Mouse (Mus musculus): ENCODE results near the gene Ptrh1. TPM values are rescaled to one million over a fixed set of nuclear protein-coding genes. Genes with fewer than 3 reads are reported as not detected.

Gene Ptrh1
- polyA plus RNA-seq, 1 experiment from 2014 or later, result 3.7 TPM

GRCm38 (mm10) chr2:32734933-32735332, 40.7 kb upstream of the Ptrh1 start:
- H3K27me3 ChIP-seq (ENCODE audit: control insufficient read depth, insufficient read depth, low read length), result no peaks in the 10 kb centered on the region
- H3K4me3 ChIP-seq (ENCODE audit: low read depth, low read length), result no peak overlapping the region
- 37% methylated on average over 4 of the region's 4 CpGs for WGBS (ENCODE audit: insufficient replicate concordance)
- peaks cover 24% of the 10 kb centered on the region for H3K4me1 ChIP-seq (ENCODE audit: control insufficient read depth, insufficient read depth, low read length)
- no peaks in the 10 kb centered on the region for H3K36me3 ChIP-seq (ENCODE audit: control insufficient read depth, insufficient read depth, low read length)
- ATAC-seq (replicated peaks; ENCODE audit: insufficient number of reproducible peaks, low FRiP score, low TSS enrichment), result peak; percentile 49; the same call in 1 of the 2 replicates
- H3K27ac ChIP-seq (ENCODE audit: low read depth, low read length), result peak overlapping the region; percentile 72
- no peak overlapping the region for H3K9ac ChIP-seq (ENCODE audit: low read depth, low read length)
- peak overlapping the region; percentile 6 for H3K4me2 ChIP-seq
- H3K9me3 ChIP-seq (replicated peaks; ENCODE audit: control insufficient read depth, low read length), result no peaks in the 10 kb centered on the region

GRCm38 (mm10) chr2:32736306-32736829, 39.2 kb upstream of the Ptrh1 start:
- no peak overlapping the region for H3K9ac ChIP-seq (ENCODE audit: low read depth, low read length)
- WGBS (ENCODE audit: insufficient replicate concordance), result 36% methylated on average over 3 of the region's 3 CpGs
- ATAC-seq (replicated peaks; ENCODE audit: insufficient number of reproducible peaks, low FRiP score, low TSS enrichment), result no peak
- H3K27me3 ChIP-seq (ENCODE audit: control insufficient read depth, insufficient read depth, low read length), result peaks cover 7% of the 10 kb centered on the region
- no peak overlapping the region for H3K4me2 ChIP-seq
- H3K27ac ChIP-seq (ENCODE audit: low read depth, low read length), result no peak overlapping the region
- no peaks in the 10 kb centered on the region for H3K36me3 ChIP-seq (ENCODE audit: control insufficient read depth, insufficient read depth, low read length)
- H3K9me3 ChIP-seq (replicated peaks; ENCODE audit: control insufficient read depth, low read length), result no peaks in the 10 kb centered on the region
- H3K4me3 ChIP-seq (ENCODE audit: low read depth, low read length), result no peak overlapping the region
- peaks cover 22% of the 10 kb centered on the region for H3K4me1 ChIP-seq (ENCODE audit: control insufficient read depth, insufficient read depth, low read length)

GRCm38 (mm10) chr2:32737008-32737407, 38.6 kb upstream of the Ptrh1 start:
- Histone ChIP-seq H3K4me3 (ENCODE audit: low read depth, low read length) (no peak overlapping the region), H3K27me3 (ENCODE audit: control insufficient read depth, insufficient read depth, low read length) (peaks cover 13% of the 10 kb centered on the region), H3K4me2 (no peak overlapping the region), H3K36me3 (ENCODE audit: control insufficient read depth, insufficient read depth, low read length) (no peaks in the 10 kb centered on the region), H3K4me1 (ENCODE audit: control insufficient read depth, insufficient read depth, low read length) (peaks cover 28% of the 10 kb centered on the region), H3K27ac (ENCODE audit: low read depth, low read length) (no peak overlapping the region), H3K9me3 (replicated peaks; ENCODE audit: control insufficient read depth, low read length) (no peaks in the 10 kb centered on the region), H3K9ac (ENCODE audit: low read depth, low read length) (no peak overlapping the region)
- ATAC-seq (replicated peaks; ENCODE audit: insufficient number of reproducible peaks, low FRiP score, low TSS enrichment), result no peak
- 47% methylated on average over 6 of the region's 6 CpGs for WGBS (ENCODE audit: insufficient replicate concordance)

GRCm38 (mm10) chr2:32739311-32739710, 36.3 kb upstream of the Ptrh1 start:
- Histone ChIP-seq H3K27ac (ENCODE audit: low read depth, low read length) (no peak overlapping the region), H3K27me3 (ENCODE audit: control insufficient read depth, insufficient read depth, low read length) (peaks cover 27% of the 10 kb centered on the region), H3K9me3 (replicated peaks; ENCODE audit: control insufficient read depth, low read length) (no peaks in the 10 kb centered on the region), H3K4me1 (ENCODE audit: control insufficient read depth, insufficient read depth, low read length) (peaks cover 24% of the 10 kb centered on the region), H3K4me3 (ENCODE audit: low read depth, low read length) (no peak overlapping the region), H3K36me3 (ENCODE audit: control insufficient read depth, insufficient read depth, low read length) (no peaks in the 10 kb centered on the region), H3K4me2 (no peak overlapping the region), H3K9ac (ENCODE audit: low read depth, low read length) (no peak overlapping the region)
- ATAC-seq (replicated peaks; ENCODE audit: insufficient number of reproducible peaks, low FRiP score, low TSS enrichment), result no peak
- WGBS (ENCODE audit: insufficient replicate concordance), result 69% methylated on average over 4 of the region's 4 CpGs

- Histone ChIP-seq H3K9me3 (replicated peaks; ENCODE audit: control insufficient read depth, low read length) (no peaks in the 10 kb centered on the region), H3K9ac (ENCODE audit: low read depth, low read length) (peak within 1 kb of the TSS; percentile 58; the same call in 1 of the 2 replicates), H3K4me3 (ENCODE audit: low read depth, low read length) (peak within 1 kb of the TSS; percentile 52), H3K27me3 (ENCODE audit: control insufficient read depth, insufficient read depth, low read length) (peaks cover 31% of the 10 kb centered on the region), H3K36me3 (ENCODE audit: control insufficient read depth, insufficient read depth, low read length) (peaks cover under 1% of the 10 kb centered on the region), H3K4me2 (peak within 1 kb of the TSS; percentile 78), H3K27ac (ENCODE audit: low read depth, low read length) (no peak within 1 kb of the TSS), H3K4me1 (ENCODE audit: control insufficient read depth, insufficient read depth, low read length) (peaks cover 16% of the 10 kb centered on the region)
- 9% methylated on average over 11 of the region's 11 CpGs for WGBS (ENCODE audit: insufficient replicate concordance)
- ATAC-seq (replicated peaks; ENCODE audit: insufficient number of reproducible peaks, low FRiP score, low TSS enrichment), result no peak
These were observed 34.7 kb upstream of the Ptrh1 start, which contains the start of gene 6330409D20Rik for GRCm38 (mm10) chr2:32740916-32741272. Gene 6330409D20Rik (minus strand): TSS chr2:32741016.

- H3K27me3 ChIP-seq (ENCODE audit: control insufficient read depth, insufficient read depth, low read length), result peaks cover 31% of the 10 kb centered on the region
- 7% methylated on average over 44 of the region's 58 CpGs for WGBS (ENCODE audit: insufficient replicate concordance)
These were observed 34.1 kb upstream of the Ptrh1 start for GRCm38 (mm10) chr2:32741273-32742172.

GRCm38 (mm10) chr2:32742173-32742531, 33.4 kb upstream of the Ptrh1 start:
- Histone ChIP-seq H3K27ac (ENCODE audit: low read depth, low read length) (no peak overlapping the region), H3K4me1 (ENCODE audit: control insufficient read depth, insufficient read depth, low read length) (peaks cover 16% of the 10 kb centered on the region), H3K27me3 (ENCODE audit: control insufficient read depth, insufficient read depth, low read length) (peaks cover 31% of the 10 kb centered on the region), H3K4me2 (peak overlapping the region; percentile 78), H3K36me3 (ENCODE audit: control insufficient read depth, insufficient read depth, low read length) (peaks cover 4% of the 10 kb centered on the region), H3K9me3 (replicated peaks; ENCODE audit: control insufficient read depth, low read length) (no peaks in the 10 kb centered on the region), H3K4me3 (ENCODE audit: low read depth, low read length) (peak overlapping the region; percentile 52), H3K9ac (ENCODE audit: low read depth, low read length) (no peak overlapping the region)
- no peak for ATAC-seq (replicated peaks; ENCODE audit: insufficient number of reproducible peaks, low FRiP score, low TSS enrichment)
- 14% methylated on average over 18 of the region's 18 CpGs for WGBS (ENCODE audit: insufficient replicate concordance)

More at GRCm38 (mm10) chr2:32741273-32742172, 34.1 kb upstream of the Ptrh1 start:
- peak overlapping the region; percentile 78 for H3K4me2 ChIP-seq
- H3K9ac ChIP-seq (ENCODE audit: low read depth, low read length), result peak overlapping the region; percentile 58; the same call in 1 of the 2 replicates
- H3K4me3 ChIP-seq (ENCODE audit: low read depth, low read length), result peak overlapping the region; percentile 52
- ATAC-seq (replicated peaks; ENCODE audit: insufficient number of reproducible peaks, low FRiP score, low TSS enrichment), result peak; percentile 36; the same call in 1 of the 2 replicates
- peaks cover 16% of the 10 kb centered on the region for H3K4me1 ChIP-seq (ENCODE audit: control insufficient read depth, insufficient read depth, low read length)
- no peak overlapping the region for H3K27ac ChIP-seq (ENCODE audit: low read depth, low read length)
- H3K36me3 ChIP-seq (ENCODE audit: control insufficient read depth, insufficient read depth, low read length), result peaks cover 4% of the 10 kb centered on the region
- no peaks in the 10 kb centered on the region for H3K9me3 ChIP-seq (replicated peaks; ENCODE audit: control insufficient read depth, low read length)

- H3K4me3 ChIP-seq (ENCODE audit: low read depth, low read length), result no peak overlapping the region
- H3K9ac ChIP-seq (ENCODE audit: low read depth, low read length), result no peak overlapping the region
- H3K36me3 ChIP-seq (ENCODE audit: control insufficient read depth, insufficient read depth, low read length), result peaks cover 4% of the 10 kb centered on the region
- peaks cover 13% of the 10 kb centered on the region for H3K4me1 ChIP-seq (ENCODE audit: control insufficient read depth, insufficient read depth, low read length)
- 66% methylated on average over 15 of the region's 15 CpGs for WGBS (ENCODE audit: insufficient replicate concordance)
- no peak for ATAC-seq (replicated peaks; ENCODE audit: insufficient number of reproducible peaks, low FRiP score, low TSS enrichment)
- H3K27ac ChIP-seq (ENCODE audit: low read depth, low read length), result no peak overlapping the region
- no peak overlapping the region for H3K4me2 ChIP-seq
- H3K27me3 ChIP-seq (ENCODE audit: control insufficient read depth, insufficient read depth, low read length), result peaks cover 31% of the 10 kb centered on the region
- H3K9me3 ChIP-seq (replicated peaks; ENCODE audit: control insufficient read depth, low read length), result no peaks in the 10 kb centered on the region
These were observed 31.2 kb upstream of the Ptrh1 start for GRCm38 (mm10) chr2:32744272-32744982.

Measured in heart, embryonic 11.5 days (tissue).